Mouse (Mus musculus): ENCODE data around the gene Aktip. TPM values are rescaled to one million over a fixed set of nuclear protein-coding genes. Genes with fewer than 3 reads are reported as not detected.

Aktip gene
- total and polyA plus RNA-seq, 3 experiments = 9.3 to 13.4 (median 13.3) TPM

DNA sequence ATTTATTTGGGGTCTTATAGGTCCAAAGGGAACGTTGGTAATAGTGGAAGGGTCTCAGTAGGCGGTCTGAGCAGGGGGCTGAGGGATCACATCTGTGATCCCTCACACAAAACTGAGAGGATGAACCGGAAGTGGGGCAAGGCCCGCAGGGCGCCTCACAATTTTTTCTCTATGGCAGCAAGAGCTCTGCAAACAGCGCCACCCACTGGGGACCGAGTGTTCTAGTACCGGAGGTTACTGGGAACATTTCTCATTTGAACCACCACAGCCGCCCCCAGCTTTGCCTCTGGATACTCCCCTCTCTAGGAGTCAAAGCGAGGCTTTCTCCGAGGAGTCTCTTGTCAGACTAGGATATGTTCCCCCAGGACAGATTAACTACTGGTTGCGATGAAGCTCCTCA, 3.1 kb downstream of the Aktip start:
- Histone ChIP-seq H3K4me2 (ENCODE audit: insufficient read depth, low read depth, poor library complexity, severe bottlenecking) (no peak overlapping the region), H3K4me3 (replicated peaks in 1 of 3; ENCODE audit: low read depth in 2 of 3, low read length in 2 of 3, poor library complexity in 1 of 3) (no peak overlapping the region), H3K79me2 (replicated peaks; ENCODE audit: control insufficient read depth, extremely low read depth, insufficient read depth, poor library complexity, severe bottlenecking) (no peaks in the 10 kb centered on the region), H3K36me3 (replicated peaks in 1 of 2; ENCODE audit: control insufficient read depth in 1 of 2, insufficient read depth in 1 of 2, low read length in 1 of 2) (no peaks in the 10 kb centered on the region), H3K9ac (ENCODE audit: insufficient read depth, low read depth) (no peak overlapping the region), H3K27me3 (replicated peaks) (peaks cover 7% of the 10 kb centered on the region), H3K27ac (ENCODE audit: insufficient read depth, low read depth) (no peak overlapping the region), H3K9me3 (replicated peaks; ENCODE audit: low read length) (no peaks in the 10 kb centered on the region), H3K4me1 (ENCODE audit: control insufficient read depth in 1 of 2, insufficient read depth in 2 of 2) (peaks cover 0 to 2% of the 10 kb centered on the region in 2 experiments; a peak in 1 of 4 replicates)
- dilution Hi-C loops (cut with MboI; ENCODE audit: extremely low pct_ligation_motif_present, extremely low pct_unique_long_range_greater_than_20kb, low sequenced_read_pairs) (no loop called here), in situ Hi-C loops (cut with MboI; ENCODE audit: low pct_ligation_motif_present, low pct_unique_long_range_greater_than_20kb, low sequenced_read_pairs) (loop anchor here (25.0 kb wide), 1 partner anchor 1816 kb away; no protein-coding TSS in a partner anchor)
- no peak for DNase-seq (ENCODE audit: extremely low read depth)
- TF ChIP-seq TCF12 (IDR thresholded peaks at IDR 0.05; ENCODE audit: low read depth, low read length) (no peak), PAX5 (IDR thresholded peaks at IDR 0.05; ENCODE audit: low read length) (no peak), CTCF (conservative IDR thresholded peaks at IDR 0.05 in 1 of 2, IDR thresholded peaks at IDR 0.05 in 1 of 2; ENCODE audit: low read depth in 2 of 2, low read length in 2 of 2) (peak in 1 of 2 experiments; percentile 45; a peak in 2 of 4 replicates)

DNA sequence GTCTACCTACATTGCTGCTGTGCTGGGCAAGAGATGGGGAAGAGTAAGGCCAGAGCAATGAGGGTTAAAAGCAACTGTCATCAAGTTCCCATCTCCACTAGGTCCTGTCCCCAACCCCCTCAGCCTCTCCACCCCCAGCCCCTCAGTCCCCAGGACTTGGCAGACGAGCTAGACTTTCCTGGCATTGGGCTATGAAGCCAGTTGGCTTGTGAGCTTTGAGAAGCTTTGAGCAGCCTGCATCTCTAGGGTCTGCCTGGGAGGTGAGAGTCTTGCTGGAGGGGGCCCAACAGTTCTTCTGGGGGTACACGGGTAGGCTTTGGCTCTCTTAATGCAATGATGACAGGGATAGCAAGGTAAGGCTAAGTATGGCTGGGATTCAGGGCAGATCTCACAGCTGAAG, 5.7 kb downstream of the Aktip start:
- H3K79me2 ChIP-seq (replicated peaks; ENCODE audit: control insufficient read depth, extremely low read depth, insufficient read depth, poor library complexity, severe bottlenecking) = no peaks in the 10 kb centered on the region
- no peaks in the 10 kb centered on the region for H3K9me3 ChIP-seq (replicated peaks; ENCODE audit: low read length)
- H3K36me3 ChIP-seq (replicated peaks in 1 of 2; ENCODE audit: control insufficient read depth in 1 of 2, insufficient read depth in 1 of 2, low read length in 1 of 2) = no peaks in the 10 kb centered on the region
- H3K9ac ChIP-seq (ENCODE audit: insufficient read depth, low read depth) = no peak overlapping the region
- H3K4me2 ChIP-seq (ENCODE audit: insufficient read depth, low read depth, poor library complexity, severe bottlenecking) = no peak overlapping the region
- dilution Hi-C loops (cut with MboI; ENCODE audit: extremely low pct_ligation_motif_present, extremely low pct_unique_long_range_greater_than_20kb, low sequenced_read_pairs) (no loop called here), in situ Hi-C loops (cut with MboI; ENCODE audit: low pct_ligation_motif_present, low pct_unique_long_range_greater_than_20kb, low sequenced_read_pairs) (loop anchor here (25.0 kb wide), 1 partner anchor 1818 kb away; no protein-coding TSS in a partner anchor)
- no peak overlapping the region for H3K27ac ChIP-seq (ENCODE audit: insufficient read depth, low read depth)
- H3K4me3 ChIP-seq (replicated peaks in 1 of 3; ENCODE audit: low read depth in 2 of 3, low read length in 2 of 3, poor library complexity in 1 of 3) = no peak overlapping the region
- H3K27me3 ChIP-seq (replicated peaks) = peaks cover 11% of the 10 kb centered on the region
- TF ChIP-seq ELF1 (IDR thresholded peaks at IDR 0.05; ENCODE audit: low read depth, low read length) (no peak), ZKSCAN1 (IDR thresholded peaks at IDR 0.05; ENCODE audit: borderline replicate concordance, low read depth, low read length) (no peak), ETS1 (conservative IDR thresholded peaks at IDR 0.05; ENCODE audit: low read depth, low read length) (no peak), SMC3 (IDR thresholded peaks at IDR 0.05; ENCODE audit: low read depth, low read length) (no peak), MEF2A (IDR thresholded peaks at IDR 0.05; ENCODE audit: borderline replicate concordance, low read depth, low read length) (no peak), MAFK (IDR thresholded peaks at IDR 0.05; ENCODE audit: insufficient replicate concordance, low read length) (no peak), EP300 (IDR thresholded peaks at IDR 0.05; ENCODE audit: low read length) (no peak), UBTF (IDR thresholded peaks at IDR 0.05; ENCODE audit: low read depth, low read length) (no peak)
- H3K4me1 ChIP-seq (ENCODE audit: control insufficient read depth in 1 of 2, insufficient read depth in 2 of 2) = peaks cover 0 to 2% of the 10 kb centered on the region in 2 experiments; a peak in 1 of 4 replicates
- DNase-seq (ENCODE audit: extremely low read depth) = no peak

DNA sequence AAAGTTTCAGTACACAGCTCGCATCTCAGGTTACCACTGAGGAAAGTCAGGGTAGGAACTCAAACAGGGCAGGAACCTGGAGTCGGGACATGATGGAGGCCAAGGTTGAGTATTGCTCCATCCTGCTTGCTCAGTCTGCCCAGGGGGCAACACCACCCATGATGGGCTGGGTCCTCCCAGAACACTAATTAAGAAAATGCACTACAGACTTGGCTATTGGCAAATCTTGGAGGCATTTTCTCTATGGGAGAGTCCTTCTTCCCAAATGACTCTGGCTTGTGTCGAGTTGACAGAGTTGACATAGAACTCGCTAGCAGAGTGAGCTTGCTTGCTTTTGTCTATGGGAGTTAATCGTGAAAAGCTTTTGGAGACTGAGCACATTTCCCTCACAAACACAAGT, 6.8 kb downstream of the Aktip start:
- no peak overlapping the region for H3K27ac ChIP-seq (ENCODE audit: insufficient read depth, low read depth)
- dilution Hi-C loops (cut with MboI; ENCODE audit: extremely low pct_ligation_motif_present, extremely low pct_unique_long_range_greater_than_20kb, low sequenced_read_pairs) (no loop called here), in situ Hi-C loops (cut with MboI; ENCODE audit: low pct_ligation_motif_present, low pct_unique_long_range_greater_than_20kb, low sequenced_read_pairs) (loop anchor here (25.0 kb wide), 1 partner anchor 1819 kb away; no protein-coding TSS in a partner anchor)
- no peaks in the 10 kb centered on the region for H3K36me3 ChIP-seq (replicated peaks in 1 of 2; ENCODE audit: control insufficient read depth in 1 of 2, insufficient read depth in 1 of 2, low read length in 1 of 2)
- TF ChIP-seq KAT2A (IDR thresholded peaks at IDR 0.05; ENCODE audit: insufficient replicate concordance, low read length) (no peak), ZC3H11A (IDR thresholded peaks at IDR 0.05; ENCODE audit: low read depth, low read length) (no peak), PAX5 (IDR thresholded peaks at IDR 0.05; ENCODE audit: low read length) (no peak), USF1 (IDR thresholded peaks at IDR 0.05; ENCODE audit: low read depth, low read length) (no peak), NRF1 (IDR thresholded peaks at IDR 0.05; ENCODE audit: low read depth, low read length) (no peak), CHD1 (IDR thresholded peaks at IDR 0.05; ENCODE audit: low read depth, low read length) (no peak), HCFC1 (IDR thresholded peaks at IDR 0.05; ENCODE audit: low read depth, low read length) (no peak), E2F4 (IDR thresholded peaks at IDR 0.05; ENCODE audit: insufficient replicate concordance, low read depth, low read length) (no peak)
- H3K9me3 ChIP-seq (replicated peaks; ENCODE audit: low read length) = no peaks in the 10 kb centered on the region
- no peak overlapping the region for H3K9ac ChIP-seq (ENCODE audit: insufficient read depth, low read depth)
- peaks cover 0 to 2% of the 10 kb centered on the region in 2 experiments; a peak in 1 of 4 replicates for H3K4me1 ChIP-seq (ENCODE audit: control insufficient read depth in 1 of 2, insufficient read depth in 2 of 2)
- H3K4me2 ChIP-seq (ENCODE audit: insufficient read depth, low read depth, poor library complexity, severe bottlenecking) = no peak overlapping the region
- no peaks in the 10 kb centered on the region for H3K79me2 ChIP-seq (replicated peaks; ENCODE audit: control insufficient read depth, extremely low read depth, insufficient read depth, poor library complexity, severe bottlenecking)
- DNase-seq (ENCODE audit: extremely low read depth) = no peak
- peaks cover 13% of the 10 kb centered on the region for H3K27me3 ChIP-seq (replicated peaks)
- no peak overlapping the region for H3K4me3 ChIP-seq (replicated peaks in 1 of 3; ENCODE audit: low read depth in 2 of 3, low read length in 2 of 3, poor library complexity in 1 of 3)
